Mouse (Mus musculus) liver, embryonic 16.5 days (tissue): ENCODE measurements around the gene Rabep1. TPM values are rescaled to one million over a fixed set of nuclear protein-coding genes. Genes with fewer than 3 reads are reported as not detected.

Source experiments
- ATAC-seq: fragments of 200-750 bp; cut with Nextera tagmentation; 2 replicates; pipeline ENCODE4 v1.8.0; 2017; ENCODE audit warnings: low read depth, mild to moderate bottlenecking, moderate number of reproducible peaks, moderate library complexity
- H3K27ac ChIP-seq: fragments of 300-500 bp; sonication (generic); 2 replicates; pipeline ENCODE4 v1.5.1; 2014; ENCODE audit warnings: mild to moderate bottlenecking, low read length
- H3K27me3 ChIP-seq: fragments of 300-500 bp; sonication (generic); 2 replicates; pipeline ENCODE4 v1.6.1; 2014; ENCODE audit warnings: low read depth, low read length, mixed read lengths; ENCODE audit not compliant: control insufficient read depth, insufficient read depth
- H3K36me3 ChIP-seq: fragments of 300-500 bp; sonication (generic); 2 replicates; pipeline ENCODE4 v1.6.1; 2014; ENCODE audit warnings: mild to moderate bottlenecking; ENCODE audit not compliant: control insufficient read depth, insufficient read depth
- H3K4me1 ChIP-seq: fragments of 300-500 bp; sonication (generic); 2 replicates; pipeline ENCODE4 v1.6.1; 2014; ENCODE audit warnings: low read depth, low read length, mixed read lengths; ENCODE audit not compliant: control insufficient read depth
- H3K4me2 ChIP-seq: fragments of 300-500 bp; sonication (generic); 2 replicates; pipeline ENCODE4 v1.6.1; 2014; ENCODE audit warnings: low read depth, low read length, mixed read lengths
- H3K4me3 ChIP-seq: fragments of 300-500 bp; sonication (generic); 2 replicates; pipeline ENCODE4 v1.5.1; 2014; ENCODE audit warnings: low read depth, mild to moderate bottlenecking, low read length
- H3K9ac ChIP-seq: fragments of 300-500 bp; sonication (generic); 2 replicates; pipeline ENCODE4 v1.6.1; 2014; ENCODE audit warnings: low read depth, low read length
- H3K9me3 ChIP-seq: fragments of 300-500 bp; sonication (generic); replicated peaks from 2 replicates; pipeline ENCODE4 v1.6.1; 2016; ENCODE audit warnings: low read length; ENCODE audit not compliant: control insufficient read depth
- WGBS: fragments of 180-500 bp; shearing (Covaris S2); extraction: QIAGEN DNeasy Blood & Tissue Kit; methylation state at CpG from one replicate; pipeline ENCODE4 v1.1.7; 2014; ENCODE audit not compliant: insufficient replicate concordance; 5-methylcytosine and 5-hydroxymethylcytosine counted together
- polyA plus RNA-seq: library from polyadenylated mRNA; unstranded; fragments of >200 nt; fragmentation: Nextera tagmentation; extraction: Ambion mirVana; gene quantifications from 2 replicates; pipeline ENCODE4 v1.2.1, GENCODE M21; 2015

The Rabep1 gene
- polyA plus RNA-seq, 1 experiment from 2014 or later, result 11.8 TPM

- H3K9me3 ChIP-seq, result no peaks in the 10 kb centered on the region
- WGBS, result 56% methylated on average over 1 of the region's 1 CpGs
- no peak overlapping the region; the same call in 1 of the 2 replicates for H3K4me3 ChIP-seq
- no peaks in the 10 kb centered on the region for H3K27me3 ChIP-seq
- no peak overlapping the region for H3K4me2 ChIP-seq
- peaks cover 25% of the 10 kb centered on the region for H3K4me1 ChIP-seq
- H3K36me3 ChIP-seq, result peaks cover 60% of the 10 kb centered on the region
- no peak for ATAC-seq
- H3K9ac ChIP-seq, result no peak overlapping the region
- no peak overlapping the region; the same call in 1 of the 2 replicates for H3K27ac ChIP-seq
These were observed 128.0 kb downstream of the Rabep1 start for GRCm38 (mm10) chr11:70972586-70972985.

- no peaks in the 10 kb centered on the region for H3K9me3 ChIP-seq
- peaks cover 73% of the 10 kb centered on the region for H3K36me3 ChIP-seq
- no peaks in the 10 kb centered on the region for H3K27me3 ChIP-seq
- no peak overlapping the region for H3K4me2 ChIP-seq
- H3K27ac ChIP-seq, result no peak overlapping the region
- no peak overlapping the region for H3K4me3 ChIP-seq
- peaks cover 18% of the 10 kb centered on the region for H3K4me1 ChIP-seq
- H3K9ac ChIP-seq, result no peak overlapping the region
- no peak for ATAC-seq
- 65% methylated on average over 4 of the region's 4 CpGs for WGBS
These were observed 129.4 kb downstream of the Rabep1 start for GRCm38 (mm10) chr11:70973947-70974346.

- H3K4me1 ChIP-seq, result peaks cover 14% of the 10 kb centered on the region
These were observed 130.6 kb downstream of the Rabep1 start for GRCm38 (mm10) chr11:70975193-70975592.

GRCm38 (mm10) chr11:70977293-70977692 is 132.7 kb downstream of the Rabep1 start:
- WGBS, result 80% methylated on average over 6 of the region's 6 CpGs
- H3K4me1 ChIP-seq, result peaks cover 19% of the 10 kb centered on the region
- no peak for ATAC-seq
- no peak overlapping the region for H3K27ac ChIP-seq
- H3K9ac ChIP-seq, result no peak overlapping the region
- no peaks in the 10 kb centered on the region for H3K9me3 ChIP-seq
- no peak overlapping the region for H3K4me2 ChIP-seq
- peaks cover 77% of the 10 kb centered on the region for H3K36me3 ChIP-seq
- H3K4me3 ChIP-seq, result no peak overlapping the region
- no peaks in the 10 kb centered on the region for H3K27me3 ChIP-seq

More at GRCm38 (mm10) chr11:70975193-70975592, 130.6 kb downstream of the Rabep1 start:
- ATAC-seq, result no peak
- no peak overlapping the region for H3K4me2 ChIP-seq
- peaks cover 84% of the 10 kb centered on the region for H3K36me3 ChIP-seq
- H3K27me3 ChIP-seq, result no peaks in the 10 kb centered on the region
- WGBS, result 45% methylated on average over 2 of the region's 2 CpGs
- peak overlapping the region; percentile 27; the same call in 1 of the 2 replicates for H3K27ac ChIP-seq
- no peaks in the 10 kb centered on the region for H3K9me3 ChIP-seq
- no peak overlapping the region for H3K9ac ChIP-seq
- no peak overlapping the region for H3K4me3 ChIP-seq

- peaks cover 20% of the 10 kb centered on the region for H3K4me1 ChIP-seq
- no peak overlapping the region for H3K9ac ChIP-seq
- H3K27me3 ChIP-seq, result no peaks in the 10 kb centered on the region
- H3K4me2 ChIP-seq, result no peak overlapping the region
- WGBS, result 77% methylated on average over 6 of the region's 6 CpGs
- H3K36me3 ChIP-seq, result peaks cover 49% of the 10 kb centered on the region
- H3K4me3 ChIP-seq, result no peak overlapping the region
- ATAC-seq, result no peak
- H3K9me3 ChIP-seq, result no peaks in the 10 kb centered on the region
- no peak overlapping the region for H3K27ac ChIP-seq
These were observed 135.7 kb downstream of the Rabep1 start for GRCm38 (mm10) chr11:70980232-70980631.

GRCm38 (mm10) chr11:70980751-70981510 is 136.4 kb downstream of the Rabep1 start:
- no peak overlapping the region; the same call in 1 of the 2 replicates for H3K4me3 ChIP-seq
- H3K27ac ChIP-seq, result no peak overlapping the region
- ATAC-seq, result no peak
- H3K4me1 ChIP-seq, result peaks cover 20% of the 10 kb centered on the region
- no peak overlapping the region; the same call in 1 of the 2 replicates for H3K9ac ChIP-seq
- WGBS, result 69% methylated on average over 14 of the region's 14 CpGs
- H3K4me2 ChIP-seq, result peak overlapping the region; percentile 98
- no peaks in the 10 kb centered on the region for H3K9me3 ChIP-seq
- H3K36me3 ChIP-seq, result peaks cover 44% of the 10 kb centered on the region
- H3K27me3 ChIP-seq, result no peaks in the 10 kb centered on the region

- Histone ChIP-seq H3K9ac (peak overlapping the region; percentile 78; the same call in 1 of the 2 replicates), H3K4me1 (peaks cover 20% of the 10 kb centered on the region), H3K36me3 (peaks cover 39% of the 10 kb centered on the region), H3K4me2 (peak overlapping the region; percentile 98), H3K4me3 (peak overlapping the region; percentile 93), H3K27me3 (no peaks in the 10 kb centered on the region), H3K27ac (no peak overlapping the region; the same call in 1 of the 2 replicates), H3K9me3 (no peaks in the 10 kb centered on the region)
- WGBS, result 3% methylated on average over 12 of the region's 12 CpGs
- ATAC-seq, result no peak
These were observed 137.5 kb downstream of the Rabep1 start for GRCm38 (mm10) chr11:70982030-70982429.

- ATAC-seq, result peak; percentile 97
These were observed 138.1 kb downstream of the Rabep1 start, which contains the start of gene C1qbp for GRCm38 (mm10) chr11:70982557-70983228. Gene C1qbp, minus strand, starts transcription at chr11:70983026.

More at GRCm38 (mm10) chr11:70982557-70983228, 138.1 kb downstream of the Rabep1 start, which contains the start of gene C1qbp:
- H3K27me3 ChIP-seq, result no peaks in the 10 kb centered on the region
- peaks cover 35% of the 10 kb centered on the region for H3K36me3 ChIP-seq
- peak within 1 kb of the TSS; percentile 78 for H3K9ac ChIP-seq
- no peaks in the 10 kb centered on the region for H3K9me3 ChIP-seq
- peak within 1 kb of the TSS; percentile 93 for H3K4me3 ChIP-seq
- WGBS, result under 1% methylated on average over 61 of the region's 64 CpGs
- peaks cover 20% of the 10 kb centered on the region for H3K4me1 ChIP-seq
- peak within 1 kb of the TSS; percentile 98 for H3K4me2 ChIP-seq
- H3K27ac ChIP-seq, result peak within 1 kb of the TSS; percentile 60
